Mouse (Mus musculus): Measurements from ENCODE around the gene Cfl1.

The Cfl1 gene

GRCm38 (mm10) chr19:5490313-5490897 lies at the start of gene Cfl1:
TSS of gene Cfl1 (plus strand) at chr19:5490455.
- DNase-seq (ENCODE audit: low spot score in 2 of 2) = peak; percentile 86 to 90

DNA sequence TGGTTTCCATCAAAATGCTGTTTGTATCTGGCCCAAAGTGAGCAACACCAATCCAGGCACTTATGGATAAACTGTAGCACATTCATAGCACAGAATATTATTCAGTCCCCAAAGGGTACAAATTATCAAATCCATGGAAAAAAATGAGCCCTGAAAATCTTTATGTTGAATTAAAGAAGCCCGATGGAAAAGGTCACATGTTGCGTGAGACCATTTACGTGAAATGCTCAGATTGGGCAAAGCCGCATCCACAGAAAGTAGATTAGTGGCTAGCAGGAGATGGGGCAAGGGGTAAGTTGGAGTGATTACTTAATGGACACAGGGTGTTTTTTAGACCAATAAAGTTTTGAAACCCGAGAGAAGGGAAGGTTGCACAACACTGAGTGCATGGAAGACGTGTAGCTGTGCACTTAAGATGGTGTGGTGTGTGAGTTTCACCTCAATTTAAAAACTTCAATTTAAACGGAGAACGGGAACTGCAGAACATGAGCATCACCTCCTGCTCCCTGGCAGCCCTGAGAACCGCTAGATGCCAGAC lies 45.8 kb upstream of the Cfl1 start:
- no peak for DNase-seq (ENCODE audit: low spot score in 2 of 2)

DNA sequence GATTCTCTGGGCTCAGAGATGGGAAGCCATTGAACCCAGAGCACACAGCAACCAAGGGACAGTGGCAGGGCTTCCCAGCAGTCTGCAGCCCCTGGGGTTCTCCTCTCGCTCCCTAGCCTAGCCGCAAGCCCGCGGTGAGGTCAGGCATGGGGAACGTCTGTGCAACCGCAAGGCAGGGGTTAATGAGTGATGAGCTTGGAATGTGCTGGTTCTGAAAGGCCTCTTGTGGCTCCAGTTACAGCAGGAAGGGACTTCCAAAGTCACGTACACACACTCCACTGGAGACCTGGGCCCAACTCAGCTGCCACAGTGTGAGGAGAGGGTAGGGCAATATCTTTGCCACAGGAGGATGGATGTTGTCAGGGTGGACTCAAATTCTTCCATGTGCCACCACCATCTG lies 45.3 kb upstream of the Cfl1 start:
- DNase-seq (ENCODE audit: low spot score in 2 of 2) = no peak

GRCm38 (mm10) chr19:5445747-5446146 lies 44.5 kb upstream of the Cfl1 start:
- DNase-seq (ENCODE audit: low spot score in 2 of 2) = no peak

- peak; percentile 41 to 67 for DNase-seq (ENCODE audit: low spot score in 2 of 2)
Observed at GRCm38 (mm10) chr19:5447515-5448353, 42.5 kb upstream of the Cfl1 start, which contains the start of gene Fosl1. TSS of gene Fosl1 (plus strand) at chr19:5447547.

DNA sequence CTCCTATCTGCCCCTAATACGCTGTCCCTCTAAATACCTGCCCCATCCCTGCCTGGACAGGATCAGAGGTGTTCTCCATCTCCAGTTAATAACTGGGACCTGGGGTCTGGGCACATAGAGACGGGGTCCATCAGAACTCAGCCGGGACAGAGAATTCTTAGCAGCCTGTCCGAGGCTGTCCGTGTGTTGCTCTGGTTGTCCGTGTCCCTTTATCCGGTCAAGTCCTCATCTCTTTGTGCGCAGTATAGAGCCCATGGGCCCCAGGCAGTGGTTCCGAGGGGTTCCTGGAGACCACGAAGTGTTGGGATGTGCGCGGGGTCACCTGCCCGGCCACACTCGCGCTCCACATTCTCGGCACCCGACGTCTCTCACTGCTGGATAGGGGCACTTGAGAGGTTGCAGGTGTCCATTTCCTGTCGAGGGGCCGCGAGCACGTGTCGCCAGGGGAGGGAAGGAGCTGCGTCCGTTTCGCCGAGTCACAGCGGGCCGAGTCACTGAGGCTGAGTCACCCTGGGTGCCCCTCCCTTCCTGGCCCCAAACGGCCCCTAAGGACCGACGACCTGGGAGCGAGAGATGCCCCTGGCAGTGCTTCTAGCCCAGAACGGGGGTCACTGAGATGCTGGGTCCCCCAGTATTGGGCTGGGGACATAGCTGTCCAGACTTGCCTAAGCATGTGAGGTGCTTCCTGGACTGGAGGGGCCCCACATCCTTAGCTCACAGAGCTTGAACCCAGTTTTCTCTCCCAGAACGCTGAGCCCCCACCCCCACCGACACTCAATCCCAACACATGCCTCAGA lies 41.7 kb upstream of the Cfl1 start:
- DNase-seq (ENCODE audit: low spot score in 2 of 2) = no peak

- DNase-seq (ENCODE audit: low spot score in 2 of 2) = no peak
Observed at GRCm38 (mm10) chr19:5449673-5450072, 40.6 kb upstream of the Cfl1 start.

DNA sequence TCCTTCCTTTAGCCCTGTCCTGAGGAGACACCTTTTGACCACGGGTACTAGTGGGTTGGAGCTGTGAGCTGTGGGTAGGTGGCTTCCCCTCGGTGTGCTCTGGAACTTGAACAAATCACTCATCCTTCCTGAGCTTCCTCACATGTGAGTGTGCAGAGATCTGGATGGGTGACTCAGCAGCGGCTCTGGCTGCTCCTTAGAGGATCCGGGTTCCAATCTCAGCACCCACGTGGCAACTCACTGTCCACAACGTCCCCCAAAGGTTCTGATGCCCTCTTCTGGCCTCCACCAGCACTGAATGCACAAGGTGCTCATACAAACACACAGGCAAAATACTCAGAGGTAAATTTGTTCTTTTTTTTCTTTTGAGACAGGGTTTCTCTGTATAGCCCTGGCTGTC lies 38.5 kb upstream of the Cfl1 start:
- no peak for DNase-seq (ENCODE audit: low spot score in 2 of 2)

GRCm38 (mm10) chr19:5455037-5455436 lies 35.2 kb upstream of the Cfl1 start:
- DNase-seq (ENCODE audit: low spot score in 2 of 2) = no peak

- no peak for DNase-seq (ENCODE audit: low spot score in 2 of 2)
Observed at GRCm38 (mm10) chr19:5455568-5455967, 34.7 kb upstream of the Cfl1 start.

DNA sequence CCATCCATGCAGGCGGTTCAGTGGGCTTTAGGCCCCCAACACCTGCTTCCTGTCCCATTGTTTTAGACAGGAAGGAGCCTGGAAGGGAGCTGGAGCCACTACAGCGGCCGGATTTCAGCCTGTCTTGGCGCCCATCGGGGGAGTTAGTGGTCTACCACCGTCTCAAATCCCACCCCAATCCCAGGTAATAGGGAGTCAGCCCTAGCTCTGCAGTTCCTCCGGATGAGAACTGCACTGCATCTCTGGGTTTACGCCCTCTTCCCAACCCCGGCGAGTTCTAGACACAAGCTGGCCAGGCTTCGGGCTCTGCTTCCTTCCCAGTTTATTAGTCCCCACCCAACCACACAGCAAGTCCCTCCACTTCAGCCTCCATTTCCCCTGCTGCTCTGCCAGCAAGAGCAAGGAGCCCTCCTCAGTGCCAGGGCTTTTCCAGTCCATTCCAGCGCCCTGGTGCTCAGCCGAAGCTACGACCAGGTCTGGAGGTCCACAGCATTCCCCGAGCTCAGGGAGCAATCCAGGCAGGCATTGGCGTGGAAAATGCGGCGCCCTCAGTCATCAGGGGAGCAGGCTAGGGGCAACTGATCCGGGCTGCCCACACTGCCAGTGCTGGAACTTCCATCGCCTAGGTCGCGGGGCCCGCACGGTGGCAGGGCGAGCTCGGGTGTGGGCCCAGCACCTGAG lies 33.9 kb upstream of the Cfl1 start:
- DNase-seq (ENCODE audit: low spot score in 2 of 2) = no peak

- peak; percentile 78 to 88 for DNase-seq (ENCODE audit: low spot score in 2 of 2)
Observed at GRCm38 (mm10) chr19:5456922-5457745, 33.1 kb upstream of the Cfl1 start.

DNA sequence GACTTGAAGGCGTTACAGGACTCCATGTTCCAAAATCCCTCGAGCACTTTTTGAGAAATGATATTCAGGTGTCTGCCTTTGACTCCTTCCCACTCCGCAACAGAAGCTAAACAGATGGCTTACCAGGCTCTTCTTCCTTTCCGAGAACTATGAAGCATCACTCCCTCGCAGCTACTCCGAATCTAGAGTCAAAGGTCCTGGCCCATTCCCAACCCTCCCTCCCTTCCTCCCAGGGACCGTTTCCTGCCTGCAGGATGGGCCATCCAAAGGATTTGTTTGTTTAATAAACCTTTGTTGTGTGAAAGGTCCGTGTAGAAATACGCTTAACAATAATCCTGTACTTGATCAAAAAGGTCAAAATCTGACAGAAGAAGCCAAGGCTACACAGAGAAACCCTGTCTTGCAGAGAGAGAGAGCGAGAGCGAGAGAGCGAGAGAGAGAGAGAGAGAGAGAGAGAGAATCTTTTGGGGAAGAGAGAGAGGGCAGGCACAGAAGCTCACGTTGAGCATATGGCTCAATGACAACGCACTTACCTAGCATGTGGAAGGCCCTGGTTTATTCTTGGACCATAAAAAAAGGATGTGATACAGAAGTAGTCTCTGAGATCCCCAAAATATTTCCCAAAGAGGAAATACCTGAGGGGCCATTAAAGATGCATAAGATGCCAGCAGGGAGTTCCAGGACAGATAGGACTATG lies 32.4 kb upstream of the Cfl1 start, which contains the start of gene Ccdc85b:
Gene Ccdc85b (minus strand): TSS at position 149 of the 697 bp plus-strand sequence.
- DNase-seq (ENCODE audit: low spot score in 2 of 2) = no peak

GRCm38 (mm10) chr19:5459019-5459418 lies 31.2 kb upstream of the Cfl1 start:
- no peak for DNase-seq (ENCODE audit: low spot score in 2 of 2)

DNA sequence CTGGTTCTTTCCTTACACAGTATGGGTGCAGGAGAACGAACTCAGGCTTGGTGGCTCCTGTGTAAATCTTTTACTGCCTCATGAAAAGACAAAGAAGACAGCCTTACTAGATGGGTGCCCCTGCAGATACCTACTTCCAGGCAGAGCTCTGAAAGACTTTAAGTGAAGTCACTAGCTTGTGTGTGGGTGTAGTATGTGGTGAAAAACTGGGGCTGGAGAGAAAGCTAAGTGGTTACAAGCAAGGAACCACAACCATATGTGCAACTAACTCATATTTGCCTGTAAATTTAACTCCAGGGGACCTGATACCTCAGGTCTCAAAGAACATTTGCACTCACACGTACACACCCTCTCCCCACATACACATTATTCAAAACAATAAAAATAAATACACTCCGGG lies 30.4 kb upstream of the Cfl1 start:
- DNase-seq (ENCODE audit: low spot score in 2 of 2) = no peak

DNA sequence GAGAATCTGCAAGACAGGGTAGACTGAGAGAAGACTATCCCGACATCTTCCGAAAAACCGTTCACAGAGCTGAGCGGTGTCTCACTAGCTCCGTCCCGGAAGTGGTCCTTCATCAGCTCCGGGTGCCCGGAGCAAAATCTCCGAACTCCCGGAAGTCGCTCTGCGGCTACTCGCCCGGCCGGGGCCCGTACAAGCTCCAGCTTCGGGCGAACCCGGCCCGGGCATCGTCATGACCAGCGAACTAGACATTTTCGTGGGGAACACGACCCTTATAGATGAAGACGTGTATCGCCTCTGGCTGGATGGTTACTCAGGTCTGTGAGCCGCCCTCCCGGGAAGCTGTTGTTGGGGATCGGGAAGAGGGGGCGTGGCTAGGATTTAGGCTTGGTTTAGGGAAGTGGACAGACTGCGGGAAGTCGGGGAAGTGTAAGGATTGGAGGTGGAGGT lies 29.8 kb upstream of the Cfl1 start, which contains the start of gene Fibp:
Gene Fibp (plus strand): TSS at position 151 of the 447 bp plus-strand sequence.
- DNase-seq (ENCODE audit: low spot score in 2 of 2) = peak; percentile 69 to 85

DNA sequence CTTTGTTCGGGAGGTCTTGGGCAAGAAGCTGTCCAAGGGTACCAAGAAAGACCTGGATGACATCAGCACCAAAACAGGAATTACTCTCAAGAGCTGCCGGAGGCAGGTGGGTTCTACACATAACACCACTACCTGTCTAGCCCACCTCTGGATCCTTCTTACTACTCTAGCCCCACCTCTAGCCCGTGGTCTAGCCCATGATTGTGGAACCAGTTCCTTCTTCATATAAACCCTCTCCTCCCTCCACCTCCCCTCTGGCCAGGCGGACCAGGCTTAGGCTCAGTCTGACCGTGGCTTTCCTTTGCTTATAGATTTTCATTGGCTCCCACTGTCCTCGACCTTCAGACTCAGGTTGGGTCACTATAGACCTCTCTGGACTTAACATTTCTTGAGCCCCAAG lies 28.8 kb upstream of the Cfl1 start:
- no peak for DNase-seq (ENCODE audit: low spot score in 2 of 2)

- DNase-seq (ENCODE audit: low spot score in 2 of 2) = no peak
Observed at GRCm38 (mm10) chr19:5463212-5463611, 27.0 kb upstream of the Cfl1 start.

GRCm38 (mm10) chr19:5463791-5464562 lies 26.3 kb upstream of the Cfl1 start:
- DNase-seq (ENCODE audit: low spot score in 2 of 2) = peak in 1 of 2 experiments; percentile 50

All from spleen, postnatal 14 days (tissue).